Mouse (Mus musculus) kidney, postnatal 36 days (tissue): ENCODE data around the gene Gxylt1.

Experiments
- DNase-seq, 2 experiments: peaks; one replicate each; pipeline ENCODE4 v3.0.0; 2021 to 2022; ENCODE audit warnings: mixed read lengths in 2 of 2

Gene Gxylt1

GRCm38 (mm10) chr15:93262274-93262673 is 12.7 kb downstream of the Gxylt1 start:
- DNase-seq: no peak

GRCm38 (mm10) chr15:93259933-93260332 is 15.0 kb downstream of the Gxylt1 start:
- no peak for DNase-seq

DNA sequence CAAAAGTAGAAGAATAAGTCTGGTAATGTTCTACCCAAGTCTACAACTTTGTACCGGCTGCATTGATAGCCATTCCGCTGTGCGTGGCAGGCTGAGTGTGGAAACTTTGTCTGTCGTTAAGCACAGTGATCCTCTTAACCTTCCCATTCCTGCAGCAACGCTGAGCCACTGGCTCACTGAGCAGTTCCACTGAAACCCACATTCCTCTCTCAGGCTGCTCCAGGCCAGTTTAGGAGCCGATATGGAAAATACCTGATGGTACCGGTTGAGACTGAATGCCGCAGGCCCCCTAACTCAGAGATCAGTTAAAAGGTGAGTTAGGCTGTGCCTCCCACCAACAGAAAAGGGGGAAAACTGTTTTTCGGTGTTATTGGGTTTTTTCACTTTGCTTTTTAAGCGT is 19.7 kb downstream of the Gxylt1 start:
- peak in 1 of 2 experiments; percentile 21 for DNase-seq

DNA sequence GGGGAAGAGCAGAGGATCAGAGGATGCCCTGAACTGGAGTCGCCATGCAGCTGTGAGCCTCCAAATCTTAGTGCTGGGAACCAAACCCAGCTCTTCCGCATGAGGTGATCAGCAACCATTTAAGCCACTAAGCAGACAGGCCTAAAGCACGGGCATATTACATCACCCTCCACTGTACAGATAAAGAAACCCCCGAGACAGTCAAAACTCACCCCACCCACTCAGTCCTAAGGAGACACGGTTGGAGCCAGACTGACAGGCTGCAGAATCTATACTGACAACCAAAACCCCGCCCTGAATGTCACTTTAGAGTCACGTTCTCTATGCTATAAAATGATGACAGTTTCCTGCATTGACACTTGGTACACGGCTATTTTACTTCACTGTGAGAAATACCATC is 21.8 kb downstream of the Gxylt1 start:
- DNase-seq: no peak

DNA sequence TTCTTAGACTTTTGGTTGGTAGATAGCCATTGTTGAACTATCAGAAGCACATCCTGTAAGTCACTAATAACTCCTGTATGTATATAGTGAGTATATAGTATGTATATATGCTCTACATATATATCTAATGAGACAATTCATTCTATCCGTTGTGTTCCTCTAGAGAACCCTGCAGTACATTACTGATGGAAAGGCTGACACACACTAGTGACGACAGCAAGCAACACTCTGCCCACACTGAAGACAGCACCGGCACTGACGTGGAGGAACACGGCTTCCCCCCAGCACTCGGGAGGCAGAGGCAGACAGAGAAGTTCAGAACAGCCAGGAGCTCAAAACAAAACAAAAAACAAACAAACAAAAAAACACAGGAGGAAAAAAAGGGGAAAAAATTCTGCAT is 22.6 kb downstream of the Gxylt1 start:
- DNase-seq: no peak

DNA sequence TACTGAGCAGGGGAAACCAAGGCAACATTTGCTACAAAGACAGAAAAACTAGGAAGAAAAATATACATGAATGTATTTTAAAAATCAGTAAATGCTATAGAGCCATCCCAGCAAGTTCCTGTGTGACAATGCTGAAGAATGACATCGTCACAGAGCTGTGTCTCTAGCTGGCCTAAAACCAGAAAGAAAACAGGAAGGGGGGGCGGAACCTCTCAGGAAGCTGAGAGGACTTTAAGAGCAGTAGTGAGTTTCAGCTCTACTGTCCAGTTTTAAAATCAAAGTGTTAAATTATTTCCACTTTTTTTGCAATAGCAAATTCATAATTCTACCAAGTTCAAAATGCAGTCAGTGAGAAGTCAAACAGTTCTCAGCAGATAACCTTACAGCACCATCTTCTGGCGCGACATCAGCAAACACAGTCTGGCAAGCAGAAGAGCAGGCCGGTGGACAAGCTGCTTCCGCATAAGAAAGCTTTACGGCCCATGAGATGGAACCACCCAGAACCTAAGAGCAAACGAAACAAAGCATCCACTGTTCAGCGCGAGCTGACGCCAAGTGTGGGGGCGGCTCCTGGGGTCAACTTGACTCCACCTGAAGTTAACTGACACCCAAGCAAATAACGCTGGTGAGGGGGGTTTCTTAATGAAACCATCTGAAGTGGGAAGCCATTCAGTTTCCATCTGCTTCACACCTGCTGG is 23.3 kb downstream of the Gxylt1 start:
- DNase-seq: peak in 1 of 2 experiments; percentile 48

DNA sequence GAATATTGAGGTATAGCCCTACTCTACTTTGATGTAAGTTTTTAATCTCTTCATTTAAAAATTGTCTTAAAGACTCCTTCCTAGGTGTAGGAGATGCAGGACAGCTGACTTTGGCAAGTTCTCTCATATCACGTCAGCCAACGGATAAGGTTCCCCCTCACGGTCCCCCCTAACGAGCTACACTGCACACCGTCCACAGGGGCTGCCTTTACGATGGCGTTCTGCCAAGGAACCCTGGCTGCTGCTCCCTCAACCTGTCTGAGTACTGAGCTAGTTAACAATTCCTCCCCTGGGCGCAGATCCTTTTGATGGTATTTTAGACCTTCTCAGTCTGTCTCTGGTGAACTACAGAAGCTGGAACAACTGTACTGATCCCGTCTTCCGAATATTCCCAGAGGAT is 31.8 kb downstream of the Gxylt1 start:
- DNase-seq: no peak

DNA sequence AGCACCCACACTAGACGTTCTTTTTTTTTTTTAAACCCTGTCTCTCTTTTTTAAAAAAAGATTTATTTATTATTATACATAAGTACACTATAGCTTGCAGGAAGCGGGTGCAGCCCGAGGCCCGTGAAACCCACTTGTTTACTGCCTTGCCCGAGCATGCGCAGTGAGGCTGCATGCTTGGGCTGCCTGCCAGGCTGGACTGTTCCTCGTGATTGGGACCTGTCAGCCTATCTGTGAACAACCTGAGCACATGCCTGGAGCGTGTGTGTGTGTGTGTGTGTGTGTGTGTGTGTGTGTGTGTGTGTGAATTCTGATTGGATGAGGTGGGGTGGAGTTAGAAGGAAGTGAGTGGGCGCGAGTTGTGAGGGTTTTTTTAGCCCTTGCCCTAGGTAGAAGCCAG is 38.5 kb downstream of the Gxylt1 start:
- DNase-seq: peak in 1 of 2 experiments; percentile 19

DNA sequence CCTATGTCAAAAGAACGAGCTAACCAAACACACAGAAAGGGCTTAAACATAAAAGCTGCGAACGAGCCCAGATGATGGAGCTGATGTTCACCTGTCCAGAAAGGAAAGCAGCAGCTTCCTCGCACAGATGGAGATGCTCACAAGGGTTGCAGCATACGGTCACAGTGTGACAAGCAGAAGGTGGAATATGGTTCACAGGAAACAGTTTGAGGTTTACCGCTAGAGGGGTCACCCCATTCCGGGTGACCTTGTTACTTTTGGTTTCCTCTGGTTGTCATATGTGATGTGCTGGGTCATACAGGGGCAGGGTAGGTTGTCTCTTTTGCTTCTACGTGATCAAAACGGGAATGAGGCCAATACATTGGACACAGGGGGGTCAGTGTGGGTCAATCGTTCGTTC is 46.0 kb downstream of the Gxylt1 start:
- no peak for DNase-seq

DNA sequence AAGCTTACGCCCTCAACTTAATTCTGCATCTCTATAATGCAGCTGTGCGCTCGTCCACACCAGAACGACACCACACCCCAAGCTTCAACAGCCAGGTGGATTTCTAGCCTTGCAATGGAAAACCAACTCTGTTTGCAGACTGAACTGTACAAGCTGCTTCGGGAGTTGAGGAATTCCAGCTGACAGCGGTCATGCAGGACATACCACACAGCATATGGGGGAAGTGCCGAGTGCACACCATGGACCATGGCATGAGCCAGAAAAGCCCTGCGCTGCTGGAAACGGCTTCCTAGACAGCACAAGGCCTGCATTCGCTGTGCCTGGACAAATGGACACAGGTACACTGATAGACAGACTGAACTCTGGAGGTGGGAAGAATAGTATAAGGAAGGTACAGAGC is 46.6 kb downstream of the Gxylt1 start:
- DNase-seq: no peak

DNA sequence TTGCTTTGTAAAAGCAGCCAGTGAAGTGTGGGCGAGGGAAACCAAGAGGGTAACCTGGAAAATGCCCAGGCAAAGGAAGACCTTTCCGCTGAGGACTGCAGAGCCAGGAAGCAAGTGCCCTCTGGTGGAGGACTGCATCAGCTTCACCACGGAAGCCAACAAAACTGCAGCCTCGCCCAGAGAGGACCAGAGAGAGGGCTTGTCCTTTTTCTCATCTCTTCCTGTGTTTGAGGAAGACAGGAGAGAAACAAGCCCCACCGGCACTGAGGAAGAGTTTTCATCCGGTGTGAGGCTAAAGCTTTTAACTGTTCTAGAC is 47.3 kb downstream of the Gxylt1 start:
- peak; percentile 12 to 62 for DNase-seq

DNA sequence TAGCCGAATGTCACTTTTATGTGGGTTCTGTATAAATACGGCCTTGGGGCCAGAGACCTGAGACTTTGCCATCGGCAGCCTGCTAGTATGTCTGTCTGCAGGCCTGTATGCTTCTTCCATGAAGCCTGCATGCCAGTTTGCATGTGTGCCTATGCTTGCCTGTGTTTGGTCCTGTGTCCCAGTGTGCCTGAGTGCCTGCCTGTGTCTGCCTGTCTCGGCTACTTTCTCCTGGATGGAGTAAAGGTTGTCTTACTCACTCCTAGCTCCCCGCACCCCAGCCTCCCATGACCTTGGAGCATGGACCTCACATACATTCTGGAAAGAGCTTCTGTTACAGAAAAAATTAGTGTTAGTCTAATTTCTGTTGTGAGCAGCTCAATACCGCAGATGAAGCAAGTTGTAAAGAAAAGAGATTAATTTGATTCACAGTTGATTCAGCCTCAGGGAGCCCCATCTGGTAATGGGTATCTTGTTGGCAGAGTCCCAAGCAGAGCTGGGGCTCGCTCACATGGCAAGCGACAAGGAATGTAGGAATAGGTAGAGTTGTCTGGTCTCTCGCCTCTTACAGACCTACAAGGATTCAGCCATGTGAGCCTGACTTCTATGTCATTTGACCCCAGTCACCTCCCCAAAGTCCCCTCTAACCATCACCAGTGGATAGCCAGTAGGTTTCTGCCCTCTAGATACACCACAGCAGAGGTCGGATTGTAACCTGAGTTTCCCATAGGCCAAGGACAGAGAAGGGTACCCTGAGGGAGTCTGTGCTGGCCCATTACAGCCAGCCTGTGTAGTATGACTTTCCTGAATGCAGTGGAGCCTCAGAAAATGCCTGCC is 47.8 kb downstream of the Gxylt1 start:
- no peak for DNase-seq

DNA sequence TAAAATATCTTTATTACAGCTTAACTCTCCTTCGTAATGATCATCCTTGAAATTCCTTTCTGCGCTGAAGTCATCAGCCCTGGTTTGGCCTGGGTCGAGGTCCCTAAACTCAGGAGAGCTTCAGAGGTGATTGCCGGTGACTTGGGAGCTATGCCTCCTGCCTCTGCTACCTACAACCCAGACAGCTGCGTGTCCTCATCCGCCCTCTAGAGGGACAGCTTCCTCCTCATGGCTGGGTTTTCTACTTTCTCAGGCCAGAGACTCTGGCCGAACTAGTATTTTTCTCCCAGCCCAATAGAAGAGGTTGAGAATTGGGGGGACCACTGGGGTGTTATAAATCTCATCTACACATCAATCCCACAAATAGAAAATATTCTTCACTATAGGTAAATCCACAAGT is 52.5 kb downstream of the Gxylt1 start:
- peak in 1 of 2 experiments; percentile 25 for DNase-seq

GRCm38 (mm10) chr15:93212617-93213016 is 62.4 kb downstream of the Gxylt1 start:
- no peak for DNase-seq

DNA sequence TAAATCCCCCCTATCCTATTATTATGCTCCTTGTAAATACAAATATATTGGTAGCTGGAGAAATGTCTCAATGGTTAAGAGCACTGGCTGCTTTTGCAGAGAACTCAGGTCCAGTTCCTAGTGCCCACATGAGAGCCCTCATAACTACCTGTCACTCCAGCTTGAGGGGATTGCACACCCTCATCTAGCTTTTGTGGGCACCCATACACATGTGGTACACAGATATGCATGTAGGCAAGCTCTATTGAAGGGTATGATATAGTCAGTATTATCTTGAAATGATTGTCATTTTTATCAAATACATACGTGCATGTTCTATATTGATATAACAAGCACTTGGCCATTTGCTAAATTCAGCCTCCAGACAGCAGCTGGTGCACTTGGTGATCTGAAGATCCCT is 70.1 kb downstream of the Gxylt1 start:
- DNase-seq: no peak

GRCm38 (mm10) chr15:93201956-93202355 is 73.0 kb downstream of the Gxylt1 start:
- DNase-seq: no peak

- DNase-seq: no peak
These were observed 83.4 kb downstream of the Gxylt1 start for GRCm38 (mm10) chr15:93191387-93192145.
